Mouse (Mus musculus): ENCODE measurements around the gene Trank1.

The Trank1 gene

GRCm38 (mm10) chr9:111311031-111311842 is at the start of gene Trank1:
Trank1 (plus strand) TSS chr9:111311739.
- DNase-seq (ENCODE audit: low spot score) = no peak

GRCm38 (mm10) chr9:111267998-111268397 is 43.5 kb upstream of the Trank1 start:
- DNase-seq (ENCODE audit: low spot score) = no peak

GRCm38 (mm10) chr9:111270606-111271005 is 40.9 kb upstream of the Trank1 start:
- DNase-seq (ENCODE audit: low spot score) = no peak

- no peak for DNase-seq (ENCODE audit: low spot score)
These were observed 40.5 kb upstream of the Trank1 start for GRCm38 (mm10) chr9:111271056-111271433.

- peak; percentile 99 for DNase-seq (ENCODE audit: low spot score)
These were observed 39.9 kb upstream of the Trank1 start, which contains the start of the genes Mlh1 and Epm2aip1 for GRCm38 (mm10) chr9:111271434-111272160. Mlh1 (minus strand) TSS chr9:111271791. Epm2aip1 (plus strand) TSS chr9:111271929.

GRCm38 (mm10) chr9:111272356-111272755 is 39.2 kb upstream of the Trank1 start:
- no peak for DNase-seq (ENCODE audit: low spot score)

- DNase-seq (ENCODE audit: low spot score) = no peak
These were observed 38.3 kb upstream of the Trank1 start for GRCm38 (mm10) chr9:111272996-111273785.

- DNase-seq (ENCODE audit: low spot score) = no peak
These were observed 37.6 kb upstream of the Trank1 start for GRCm38 (mm10) chr9:111273958-111274357.

- no peak for DNase-seq (ENCODE audit: low spot score)
These were observed 36.4 kb upstream of the Trank1 start for GRCm38 (mm10) chr9:111275156-111275555.

- no peak for DNase-seq (ENCODE audit: low spot score)
These were observed 26.5 kb upstream of the Trank1 start for GRCm38 (mm10) chr9:111285061-111285460.

GRCm38 (mm10) chr9:111285676-111286075 is 25.9 kb upstream of the Trank1 start:
- DNase-seq (ENCODE audit: low spot score) = no peak

- DNase-seq (ENCODE audit: low spot score) = no peak
These were observed 25.1 kb upstream of the Trank1 start for GRCm38 (mm10) chr9:111286468-111286867.

GRCm38 (mm10) chr9:111287956-111288355 is 23.6 kb upstream of the Trank1 start:
- DNase-seq (ENCODE audit: low spot score) = no peak

- DNase-seq (ENCODE audit: low spot score) = no peak
These were observed 22.2 kb upstream of the Trank1 start for GRCm38 (mm10) chr9:111289294-111289831.

GRCm38 (mm10) chr9:111289832-111290339 is 21.7 kb upstream of the Trank1 start:
- DNase-seq (ENCODE audit: low spot score) = peak; percentile 89

- DNase-seq (ENCODE audit: low spot score) = no peak
These were observed 20.9 kb upstream of the Trank1 start for GRCm38 (mm10) chr9:111290539-111291100.

GRCm38 (mm10) chr9:111293234-111293633 is 18.3 kb upstream of the Trank1 start:
- DNase-seq (ENCODE audit: low spot score) = no peak

GRCm38 (mm10) chr9:111294911-111295310 is 16.6 kb upstream of the Trank1 start:
- DNase-seq (ENCODE audit: low spot score) = no peak

- no peak for DNase-seq (ENCODE audit: low spot score)
These were observed 16.2 kb upstream of the Trank1 start for GRCm38 (mm10) chr9:111295323-111295722.

GRCm38 (mm10) chr9:111296433-111296832 is 15.1 kb upstream of the Trank1 start:
- no peak for DNase-seq (ENCODE audit: low spot score)

- no peak for DNase-seq (ENCODE audit: low spot score)
These were observed 12.9 kb upstream of the Trank1 start for GRCm38 (mm10) chr9:111298606-111299005.
